Mouse (Mus musculus): ENCODE data around the gene Zfp385b.

Gene Zfp385b

DNA sequence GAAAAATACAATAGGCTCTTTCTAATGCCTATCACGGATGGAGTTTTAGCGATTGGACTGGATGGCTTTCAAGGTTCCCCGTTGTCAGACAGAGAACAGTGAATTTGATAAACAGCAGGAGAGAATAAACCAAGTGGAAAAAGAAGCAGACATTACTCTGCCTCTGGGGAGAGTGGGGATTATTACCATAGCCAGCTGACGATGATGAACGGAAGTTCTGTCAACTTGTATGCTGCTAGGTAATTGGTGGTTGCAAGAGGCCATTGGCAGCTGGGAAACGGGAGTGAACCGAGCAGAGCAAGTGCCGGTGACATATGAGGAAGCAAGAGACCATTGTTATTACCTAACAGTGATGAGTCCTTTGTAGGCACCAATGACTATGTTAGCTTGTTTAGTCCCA, 444.3 kb downstream of the Zfp385b start:
- DNase-seq (ENCODE audit: low read depth): no peak

DNA sequence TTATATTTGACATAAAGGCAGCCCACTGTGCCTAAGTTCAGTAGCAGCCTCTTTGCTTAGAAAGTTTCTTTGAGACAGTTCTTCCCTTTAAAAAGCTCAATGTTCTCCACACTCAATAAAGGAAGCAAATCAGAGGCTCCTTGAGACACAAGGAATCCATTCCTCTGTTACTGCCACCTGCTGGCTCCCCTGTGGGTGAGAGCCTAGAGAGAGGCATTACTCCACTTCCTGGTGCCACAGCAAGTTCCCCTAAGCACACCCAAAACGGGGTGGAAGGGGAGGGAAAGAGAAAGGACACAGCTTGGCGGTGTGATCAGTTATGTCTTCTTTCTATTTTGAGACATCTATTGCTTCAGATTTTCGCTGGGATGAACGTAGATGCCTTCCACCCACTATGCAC, 450.3 kb downstream of the Zfp385b start:
- no peak for DNase-seq (ENCODE audit: low read depth)
